Comparison of ENCODE assay signal across 8 mouse cellular contexts in genomic region chr6:47799079-47799478, GRCm38 (mm10). TPM values are rescaled to one million over a fixed set of nuclear protein-coding genes. Genes with fewer than 3 reads are reported as not detected.
A peak's percentile ranks its signal among the peaks of the same experiment; 100 is the strongest.
DNase-seq lines count a peak whose midpoint lies in the region; ATAC-seq and TF ChIP-seq lines count a peak whose summit lies in the region.

No protein-coding gene starts in this region.

- peaks cover 0 to 24% of the 10 kb centered on the region in 2 experiments; a peak in 2 of 4 replicates for H3K36me3 ChIP-seq in MEL (ENCODE audit: control insufficient read depth in 1 of 2, insufficient read depth in 2 of 2, low read length in 2 of 2)
- H3K36me3 ChIP-seq in heart, embryonic 12.5 days = peaks cover 94% of the 10 kb centered on the region

- peak in 1 of 2 experiments; percentile 42 for DNase-seq in cerebellum, adult 2 months
- DNase-seq in cerebellum, adult 9-11 months = no peak
- peak; percentile 78 for DNase-seq in MEL (ENCODE audit: low read depth, low spot score)
- peak; percentile 59 to 84 for DNase-seq in kidney, postnatal 25 days
- DNase-seq in spleen, postnatal 4 days (ENCODE audit: low spot score in 2 of 2) = peak; percentile 55 to 77

- no peaks in the 10 kb centered on the region for H3K4me1 ChIP-seq in cerebellum, adult 2 months (ENCODE audit: control insufficient read depth, insufficient read depth, low read length)
- H3K4me1 ChIP-seq in MEL (ENCODE audit: control insufficient read depth in 1 of 2, insufficient read depth in 2 of 2, low read length in 2 of 2) = no peaks in the 10 kb centered on the region
- no peaks in the 10 kb centered on the region for H3K4me1 ChIP-seq in cortical plate, adult 2 months (ENCODE audit: control insufficient read depth, insufficient read depth, low read length)
- H3K4me1 ChIP-seq in heart, embryonic 12.5 days (replicated peaks) = no peaks in the 10 kb centered on the region

- no peak overlapping the region for H3K27ac ChIP-seq in cerebellum, adult 2 months (ENCODE audit: insufficient read depth, low read length)
- H3K27ac ChIP-seq in MEL (ENCODE audit: control insufficient read depth, low read depth, low read length) = no peak overlapping the region
- H3K27ac ChIP-seq in cortical plate, adult 2 months (ENCODE audit: insufficient read depth, low read length) = no peak overlapping the region
- no peak overlapping the region for H3K27ac ChIP-seq in heart, embryonic 12.5 days (ENCODE audit: poor library complexity, severe bottlenecking)

- H3K27me3 ChIP-seq in cerebellum, adult 2 months (ENCODE audit: control insufficient read depth, insufficient read depth, low read length) = no peaks in the 10 kb centered on the region; the same call in 1 of the 2 replicates
- no peaks in the 10 kb centered on the region for H3K27me3 ChIP-seq in MEL (ENCODE audit: control insufficient read depth in 1 of 2, insufficient read depth in 2 of 2, low read length in 2 of 2)
- no peaks in the 10 kb centered on the region for H3K27me3 ChIP-seq in heart, embryonic 12.5 days (replicated peaks)

- H3K4me3 ChIP-seq in cerebellum, adult 2 months (replicated peaks; ENCODE audit: insufficient read depth, low read depth, low read length) = no peak overlapping the region
- H3K4me3 ChIP-seq in MEL (ENCODE audit: control insufficient read depth in 1 of 2, insufficient read depth in 1 of 2, low read depth in 2 of 2, low read length in 2 of 2) = no peak overlapping the region
- no peak overlapping the region for H3K4me3 ChIP-seq in cortical plate, adult 2 months (ENCODE audit: insufficient read depth, low read length)
- no peak overlapping the region for H3K4me3 ChIP-seq in heart, embryonic 12.5 days

- no peak overlapping the region for H3K9ac ChIP-seq in MEL (ENCODE audit: control insufficient read depth, low read depth, low read length, poor library complexity, severe bottlenecking)
- H3K9ac ChIP-seq in heart, embryonic 12.5 days = no peak overlapping the region

- no peak for TF ChIP-seq EP300 in MEL (IDR thresholded peaks at IDR 0.05; ENCODE audit: low read depth in 1 of 2, low read length in 2 of 2)

- peak; percentile 28 for TF ChIP-seq RAD21 in MEL (IDR thresholded peaks at IDR 0.05; ENCODE audit: low read depth, low read length)

- no peak for TF ChIP-seq POLR2A in cerebellum, adult 2 months (IDR thresholded peaks at IDR 0.05; ENCODE audit: borderline replicate concordance, insufficient read depth, low read length)
- TF ChIP-seq POLR2A in MEL (IDR thresholded peaks at IDR 0.05; ENCODE audit: control insufficient read depth in 1 of 2, insufficient read depth in 1 of 2, low read depth in 1 of 2, low read length in 2 of 2, poor library complexity in 1 of 2) = no peak
- no peak for TF ChIP-seq POLR2A in cortical plate, adult 2 months (IDR thresholded peaks at IDR 0.05; ENCODE audit: extremely low read depth, insufficient read depth, low read length)

- peak; percentile 59; the same call in 1 of the 2 replicates for ATAC-seq in heart, embryonic 12.5 days (ENCODE audit: insufficient number of reproducible peaks, low FRiP score)
- peak; percentile 96 for ATAC-seq in megakaryocyte progenitor cell, adult 5-6 weeks (replicated peaks; ENCODE audit: poor library complexity)

- TF ChIP-seq CTCF in cerebellum, adult 2 months (IDR thresholded peaks at IDR 0.05; ENCODE audit: borderline replicate concordance, insufficient read depth, low read depth, low read length) = peak; percentile 64; the same call in 1 of the 2 replicates
- peak; percentile 63 to 78 (median 77) for TF ChIP-seq CTCF in MEL (IDR thresholded peaks at IDR 0.05 in 2 of 3, conservative IDR thresholded peaks at IDR 0.05 in 1 of 3; ENCODE audit: control insufficient read depth in 1 of 3, insufficient read depth in 1 of 3, low read depth in 2 of 3, low read length in 3 of 3, poor library complexity in 1 of 3, severe bottlenecking in 1 of 3)
- peak; percentile 58 for TF ChIP-seq CTCF in cortical plate, adult 2 months (IDR thresholded peaks at IDR 0.05; ENCODE audit: extremely low read depth, insufficient read depth, low read length)

- H3K79me2 ChIP-seq in MEL (ENCODE audit: control insufficient read depth, insufficient read depth, low read length, poor library complexity) = no peaks in the 10 kb centered on the region

- H3K9me3 ChIP-seq in MEL (replicated peaks; ENCODE audit: insufficient read depth, low read length) = no peaks in the 10 kb centered on the region
- H3K9me3 ChIP-seq in heart, embryonic 12.5 days (replicated peaks) = no peaks in the 10 kb centered on the region

- WGBS in cerebellum, adult 2 months = 39% methylated on average over 6 of the region's 6 CpGs
- WGBS in heart, embryonic 12.5 days = 46% methylated on average over 6 of the region's 6 CpGs

- H3K4me2 ChIP-seq in heart, embryonic 12.5 days = no peak overlapping the region

TF ChIP-seq in MEL, 35 proteins besides CTCF, POLR2A, EP300 and RAD21:
- TF ChIP-seq ZC3H11A (IDR thresholded peaks at IDR 0.05; ENCODE audit: low read depth, low read length) (0 out of 2 replicates have a peak, but pooled peaks have one; percentile 9), SIN3A (IDR thresholded peaks at IDR 0.05; ENCODE audit: low read length) (peak; percentile 33; the same call in 1 of the 2 replicates), RCOR1 (IDR thresholded peaks at IDR 0.05; ENCODE audit: low read depth, low read length) (no peak), SMC3 (IDR thresholded peaks at IDR 0.05; ENCODE audit: low read depth, low read length) (peak; percentile 74)

RNA-seq across cellular contexts. Expression of gene Pdia4, which starts 14.2 kb away (rescaled TPM):
- polyA plus RNA-seq in cerebellum, adult 2 months (2012; rRNA removed) = 30.1 and 31.9 TPM in 2 replicates
- total RNA-seq in MEL (2012; rRNA removed) = 95.0 and 112 TPM in 2 replicates
- polyA plus RNA-seq in MEL (2012; ENCODE audit: insufficient read depth in 1 of 2, insufficient read length in 2 of 2, low read depth in 1 of 2, low replicate concordance in 2 of 2, missing spikeins in 1 of 2) = 10 to 100 TPM in 1 of 2 experiments, not detected in 1; 91.4 TPM
- polyA plus RNA-seq in cortical plate, adult 2 months (2012; rRNA removed) = 29.4 and 33.2 TPM in 2 replicates
- polyA plus RNA-seq in heart, embryonic 12.5 days (2016; fragmentation: Nextera tagmentation; extraction: Ambion mirVana) = 209 and 219 TPM in 2 replicates
- total RNA-seq in megakaryocyte progenitor cell, adult 5-6 weeks (2015) = 158 and 161 TPM in 2 replicates
- 480 and 490 TPM in 2 replicates for total RNA-seq in megakaryocyte progenitor cell, adult 5-6 weeks (2017)

RNA-seq across cellular contexts. Expression of gene Zfp786, which starts 31.6 kb away (rescaled TPM):
- polyA plus RNA-seq in cerebellum, adult 2 months (2012; rRNA removed) = 2.9 and 3.0 TPM in 2 replicates
- 1.2 and 2.0 TPM in 2 replicates for total RNA-seq in MEL (2012; rRNA removed)
- 1 to 10 TPM in 1 of 2 experiments, not detected in 1; 1.3 TPM for polyA plus RNA-seq in MEL (2012; ENCODE audit: insufficient read depth in 1 of 2, insufficient read length in 2 of 2, low read depth in 1 of 2, low replicate concordance in 2 of 2, missing spikeins in 1 of 2)
- polyA plus RNA-seq in cortical plate, adult 2 months (2012; rRNA removed) = 2.0 and 2.3 TPM in 2 replicates
- polyA plus RNA-seq in heart, embryonic 12.5 days (2016; fragmentation: Nextera tagmentation; extraction: Ambion mirVana) = 1.3 and 1.6 TPM in 2 replicates
- total RNA-seq in megakaryocyte progenitor cell, adult 5-6 weeks (2015) = 0.81 and 1.5 TPM in 2 replicates
- 2.3 and 2.7 TPM in 2 replicates for total RNA-seq in megakaryocyte progenitor cell, adult 5-6 weeks (2017)

RNA-seq across cellular contexts. Expression of gene Zfp398, which starts 36.4 kb away (rescaled TPM):
- polyA plus RNA-seq in cerebellum, adult 2 months (2012; rRNA removed) = 20.0 and 21.2 TPM in 2 replicates
- total RNA-seq in MEL (2012; rRNA removed) = 4.2 and 4.7 TPM in 2 replicates
- 1 to 10 TPM in 1 of 2 experiments, not detected in 1; 9.5 TPM for polyA plus RNA-seq in MEL (2012; ENCODE audit: insufficient read depth in 1 of 2, insufficient read length in 2 of 2, low read depth in 1 of 2, low replicate concordance in 2 of 2, missing spikeins in 1 of 2)
- polyA plus RNA-seq in cortical plate, adult 2 months (2012; rRNA removed) = 14.2 and 14.6 TPM in 2 replicates
- polyA plus RNA-seq in heart, embryonic 12.5 days (2016; fragmentation: Nextera tagmentation; extraction: Ambion mirVana) = 3.7 and 4.7 TPM in 2 replicates
- 18.2 and 24.0 TPM in 2 replicates for total RNA-seq in megakaryocyte progenitor cell, adult 5-6 weeks (2015)
- 13.7 and 18.3 TPM in 2 replicates for total RNA-seq in megakaryocyte progenitor cell, adult 5-6 weeks (2017)
